Mouse (Mus musculus) cerebellum, adult 8-10 months (tissue): ENCODE data around the gene Ube2g2.
"Not testable (repeated sequence)": the region's sequence is repeated elsewhere in the genome, so short reads cannot be mapped to it uniquely, and the experiment has no call there.

Experiments
- DNase-seq: peaks from one replicate; pipeline ENCODE4 v3.0.0; 2022

Gene Ube2g2

DNA sequence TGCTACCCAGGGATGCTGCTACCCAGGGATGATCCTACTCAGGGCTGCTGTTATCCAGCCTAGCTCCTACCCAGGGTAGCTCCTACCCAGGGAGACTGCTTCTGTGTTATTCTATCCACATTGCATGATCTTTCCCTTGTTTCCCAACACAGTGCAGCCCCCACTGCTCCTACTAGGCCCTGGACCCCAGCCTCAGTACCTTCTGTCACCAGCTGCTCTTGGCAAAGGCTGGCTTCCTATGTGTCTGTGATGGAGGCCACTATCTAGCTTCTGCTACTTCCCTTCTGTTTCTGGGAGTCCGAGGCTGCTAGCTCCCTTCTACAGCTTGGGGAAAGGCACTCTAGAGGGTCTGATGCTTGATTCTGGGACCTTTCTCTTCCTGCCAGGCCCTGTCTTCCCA lies 25.4 kb downstream of the Ube2g2 start:
- no peak for DNase-seq

DNA sequence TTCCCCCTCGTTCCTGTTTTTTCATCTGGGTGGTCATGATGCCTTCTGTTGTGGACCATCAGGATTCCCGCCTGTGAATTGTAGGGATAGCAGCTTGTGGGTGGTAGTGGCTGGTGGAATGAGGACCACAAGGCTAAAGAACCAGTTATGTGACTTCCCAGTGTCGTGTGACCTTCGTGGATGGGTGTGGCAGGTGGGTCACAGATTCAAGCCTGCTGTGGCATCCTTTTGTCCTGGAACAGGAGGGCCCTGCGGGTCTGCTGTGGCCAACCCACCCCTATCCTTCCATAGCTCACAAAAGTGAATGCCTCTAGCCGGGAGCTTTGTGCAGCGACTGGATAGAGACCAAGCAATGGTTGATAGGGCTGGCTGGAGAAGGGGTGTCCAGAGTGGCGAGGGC lies 25.8 kb downstream of the Ube2g2 start:
- DNase-seq: no peak

DNA sequence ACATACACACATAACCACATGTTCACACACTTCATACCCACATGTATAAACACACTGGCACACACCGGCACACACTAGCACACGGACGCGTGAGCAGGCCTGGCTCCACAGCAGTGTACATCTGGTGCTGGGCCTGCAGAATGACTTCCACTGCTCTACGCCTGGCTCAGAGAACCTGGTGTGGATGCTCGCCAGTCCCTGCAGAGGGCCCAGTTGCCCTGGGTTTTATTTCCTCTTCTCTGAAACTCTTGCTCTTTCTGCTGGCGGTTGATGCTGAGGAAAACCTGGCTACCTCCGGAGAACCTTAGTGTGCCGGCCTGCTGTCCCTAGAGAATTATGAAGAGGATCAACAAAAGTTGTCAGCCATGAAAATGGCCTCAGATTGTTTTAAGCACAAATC lies 30.0 kb downstream of the Ube2g2 start:
- DNase-seq: no peak

DNA sequence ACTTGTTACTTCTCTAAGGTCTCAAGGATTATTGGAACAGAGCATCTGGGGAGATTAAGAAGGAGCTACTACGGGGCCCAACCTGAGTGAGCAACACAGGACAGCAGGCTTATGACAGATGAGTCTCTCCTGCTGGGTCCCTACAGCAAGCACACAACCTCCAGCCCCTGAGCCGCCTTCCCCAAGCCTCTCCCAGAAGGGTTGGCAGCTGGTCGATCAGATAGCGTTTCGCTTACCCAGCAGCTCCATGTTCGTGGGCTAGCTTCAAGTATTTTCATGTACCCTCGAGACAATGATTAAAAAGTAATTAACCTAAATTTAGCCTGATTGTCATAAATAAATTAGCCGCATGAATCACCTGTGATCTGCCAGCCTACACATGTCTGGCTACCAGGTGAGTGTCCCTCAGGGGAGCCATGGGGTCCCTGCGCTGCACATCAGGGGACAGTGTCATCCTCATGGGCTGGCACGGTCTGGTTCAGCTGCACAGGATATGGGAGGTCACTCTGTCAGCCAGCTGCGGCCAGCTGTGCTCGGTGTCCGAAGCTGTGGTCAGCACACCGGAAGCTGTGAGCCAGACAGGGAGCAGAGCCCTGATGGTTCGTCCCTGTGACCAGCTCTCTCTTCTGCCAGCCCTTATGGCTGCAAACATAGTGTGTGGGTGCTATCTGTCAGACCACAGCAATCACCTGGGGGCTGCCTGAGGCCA lies 36.4 kb downstream of the Ube2g2 start:
- DNase-seq: no peak

DNA sequence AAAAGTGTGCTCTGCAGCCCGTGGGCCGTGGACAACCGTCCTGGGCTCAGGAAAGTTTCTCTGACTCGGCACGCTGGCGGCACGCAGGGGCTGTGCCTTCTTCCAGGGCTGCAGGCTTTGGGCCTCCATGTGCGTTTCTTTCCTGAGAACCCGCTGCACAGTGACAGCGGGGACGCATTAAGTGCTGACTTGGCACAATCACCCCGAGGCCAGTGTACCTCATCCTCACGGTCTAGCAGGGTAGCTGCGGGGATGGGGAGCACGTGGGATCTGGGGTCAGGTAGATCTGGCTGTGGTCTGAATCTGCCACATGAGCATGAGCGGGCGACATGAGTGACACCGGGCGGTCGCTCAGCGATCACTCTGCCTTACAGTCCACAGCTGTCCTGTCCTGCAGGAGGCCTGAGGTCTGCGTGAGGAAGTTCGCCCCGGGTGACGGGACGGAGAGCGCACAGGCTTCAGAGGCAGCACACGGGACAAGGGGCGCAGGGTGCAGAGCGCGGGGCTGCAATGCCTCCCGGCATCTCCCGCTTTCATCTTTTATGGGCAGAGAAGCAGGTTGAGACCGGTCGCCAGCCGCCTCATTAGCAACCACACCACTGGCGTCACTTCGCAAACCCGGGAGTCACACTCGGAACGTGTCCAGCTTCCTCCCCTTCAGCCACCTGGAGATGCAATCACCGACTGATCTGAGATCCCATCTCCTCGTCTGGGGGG lies 42.0 kb downstream of the Ube2g2 start:
- DNase-seq: no peak

DNA sequence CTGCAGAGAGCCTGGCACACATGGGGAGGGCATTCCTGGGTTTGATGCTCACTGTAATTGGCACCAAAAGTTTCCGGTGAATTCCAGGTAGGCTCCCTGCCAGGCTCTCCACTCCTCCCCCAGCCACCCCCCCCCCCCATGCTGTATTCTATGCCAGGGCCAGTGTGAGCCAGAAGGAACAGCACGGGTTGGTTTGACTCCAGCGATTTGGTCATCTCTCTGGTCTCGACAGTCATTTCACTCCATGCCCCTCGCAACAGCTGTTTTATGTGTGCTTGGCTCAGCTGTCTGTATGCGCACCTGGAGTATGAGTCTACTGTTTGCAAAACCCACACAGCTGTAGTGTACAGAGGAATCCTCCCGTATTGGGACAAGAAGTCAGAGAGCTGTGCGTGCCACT lies 44.3 kb downstream of the Ube2g2 start:
- DNase-seq: no peak

DNA sequence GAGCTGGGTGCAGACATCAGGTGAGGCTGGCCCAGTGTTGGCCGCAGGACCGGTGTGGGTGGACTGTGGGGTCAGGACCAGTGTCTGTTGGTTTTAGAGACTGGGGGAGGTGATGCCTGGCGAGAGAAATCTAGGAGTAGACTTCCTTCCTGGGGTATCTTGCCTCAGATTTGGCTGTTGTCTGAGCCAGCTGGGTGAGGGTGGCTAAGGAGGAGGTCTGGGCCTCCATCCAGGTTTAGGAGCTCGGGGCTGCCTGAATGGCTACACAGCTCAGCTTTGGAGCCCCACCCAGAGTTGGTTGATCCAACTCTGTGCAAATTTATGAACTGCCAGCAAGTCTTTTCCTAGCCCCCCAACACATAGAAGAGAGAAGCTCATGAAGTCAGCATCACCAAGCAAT lies 45.3 kb downstream of the Ube2g2 start:
- DNase-seq: no peak

DNA sequence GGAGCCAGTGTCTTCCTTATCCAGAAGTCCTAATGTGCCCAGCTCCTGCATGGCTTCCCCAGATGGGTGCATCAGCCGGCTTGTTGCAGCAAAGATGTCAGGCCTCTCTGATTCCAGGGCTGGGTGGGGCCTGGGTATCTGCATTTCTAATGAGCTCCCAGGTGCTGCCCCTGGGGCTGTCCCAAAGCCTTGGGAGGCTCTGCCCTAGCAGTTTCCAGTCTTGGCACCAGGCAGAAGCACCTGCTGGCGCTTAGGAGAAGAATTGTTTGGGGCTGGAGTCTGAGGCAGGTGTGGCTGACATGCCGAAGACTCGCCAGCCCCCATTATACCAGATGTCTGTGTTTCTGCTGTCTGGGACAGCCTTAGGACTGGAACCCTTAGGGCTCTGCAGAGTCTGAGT lies 48.6 kb downstream of the Ube2g2 start:
- DNase-seq: no peak

DNA sequence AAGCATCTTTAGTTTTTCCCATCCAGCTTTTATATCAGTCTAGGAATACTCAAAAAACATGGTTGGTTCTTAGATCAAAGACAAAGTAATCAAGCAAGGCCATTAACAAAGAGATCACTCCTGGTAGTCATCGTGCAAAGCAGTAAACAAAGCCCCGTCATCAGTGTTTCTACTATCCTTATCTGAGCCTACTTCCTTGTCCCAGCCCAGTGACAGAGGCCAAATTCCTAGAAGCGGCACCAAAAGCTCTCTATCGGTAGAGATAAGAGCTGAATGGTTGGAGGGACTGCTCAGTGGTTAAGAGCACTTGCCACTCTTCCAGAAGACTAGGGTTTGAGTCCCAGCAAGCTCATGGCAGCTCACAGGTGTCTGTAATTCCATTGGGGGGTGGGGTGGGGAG lies 49.4 kb downstream of the Ube2g2 start:
- no peak for DNase-seq

DNA sequence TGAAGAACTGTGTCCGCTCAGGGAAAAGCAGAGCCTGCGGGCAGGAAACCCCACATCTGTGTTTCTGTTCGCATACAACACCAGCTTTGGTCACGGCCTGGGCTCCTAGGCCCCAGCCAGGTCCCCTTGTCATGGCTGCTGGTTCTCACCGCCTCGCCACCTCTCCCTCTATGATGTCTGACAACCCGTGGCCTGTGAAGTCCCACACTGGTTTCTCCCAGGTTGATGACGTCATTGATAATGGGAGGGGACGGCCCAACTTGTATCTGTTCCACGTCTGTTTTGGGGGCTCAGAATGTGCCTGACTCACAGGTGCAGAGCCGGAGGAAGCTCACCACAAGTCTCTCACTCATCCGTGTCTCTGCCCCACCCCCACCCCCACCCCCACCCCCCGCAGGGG lies 51.7 kb downstream of the Ube2g2 start:
- no peak for DNase-seq

DNA sequence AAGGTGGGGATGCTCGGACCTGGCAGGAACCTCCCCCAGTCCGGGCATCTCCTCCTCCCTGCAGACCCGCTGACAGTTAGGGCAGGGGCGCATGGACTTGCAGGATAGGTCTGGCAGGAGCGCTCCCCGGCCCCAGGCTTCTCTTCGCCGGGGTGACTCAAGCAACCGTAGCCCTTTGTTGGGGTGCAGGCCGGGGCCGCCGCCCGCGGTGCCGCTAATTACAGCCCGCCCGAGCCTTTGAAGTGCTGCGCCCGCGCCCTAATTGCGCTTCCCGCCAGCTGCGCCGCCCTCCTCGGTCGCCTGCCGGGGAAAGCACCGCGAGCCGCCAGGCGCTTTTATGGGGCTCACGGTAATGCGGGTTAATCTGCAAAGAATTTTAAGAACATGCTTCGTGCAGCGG lies 55.5 kb downstream of the Ube2g2 start:
- no peak for DNase-seq

DNA sequence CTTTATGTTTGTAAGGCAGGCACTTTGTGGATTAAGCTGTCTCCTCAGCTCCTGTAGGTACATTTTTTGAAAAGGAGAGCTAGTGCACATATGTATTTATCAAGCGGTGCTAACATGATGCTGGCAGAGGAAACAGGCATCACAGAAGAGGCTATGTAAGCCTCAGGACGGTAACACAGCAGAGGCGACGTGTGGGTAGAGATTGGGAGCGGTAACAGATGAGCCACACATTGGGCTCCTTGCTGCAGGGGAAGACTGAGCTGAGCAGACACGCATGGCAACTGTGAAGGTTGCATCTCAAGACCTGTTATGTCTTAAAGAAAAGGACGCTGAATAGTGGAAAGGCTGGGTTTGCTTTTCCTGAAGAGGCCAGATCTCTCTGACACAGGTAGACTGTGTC lies 60.9 kb downstream of the Ube2g2 start:
- DNase-seq: no peak

DNA sequence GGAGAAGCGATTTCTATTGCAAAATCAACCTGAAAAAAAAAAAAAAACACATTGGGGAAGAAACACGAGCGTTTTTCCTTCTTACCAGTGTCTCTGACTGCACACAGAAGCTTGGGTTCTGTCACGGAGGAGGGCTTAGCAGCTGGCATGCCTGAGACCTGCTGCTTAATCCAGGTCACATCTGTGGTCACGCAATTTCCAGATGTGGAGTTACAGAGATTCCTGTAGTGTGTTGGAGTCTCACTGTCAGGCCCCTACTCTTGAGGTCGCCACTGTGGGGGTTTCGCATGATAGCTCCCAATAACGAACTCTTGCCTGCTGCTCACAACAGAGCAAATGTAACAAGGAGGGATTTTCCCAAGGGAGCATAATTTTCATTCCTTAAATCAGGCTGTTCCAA lies 62.1 kb downstream of the Ube2g2 start:
- no peak for DNase-seq

DNA sequence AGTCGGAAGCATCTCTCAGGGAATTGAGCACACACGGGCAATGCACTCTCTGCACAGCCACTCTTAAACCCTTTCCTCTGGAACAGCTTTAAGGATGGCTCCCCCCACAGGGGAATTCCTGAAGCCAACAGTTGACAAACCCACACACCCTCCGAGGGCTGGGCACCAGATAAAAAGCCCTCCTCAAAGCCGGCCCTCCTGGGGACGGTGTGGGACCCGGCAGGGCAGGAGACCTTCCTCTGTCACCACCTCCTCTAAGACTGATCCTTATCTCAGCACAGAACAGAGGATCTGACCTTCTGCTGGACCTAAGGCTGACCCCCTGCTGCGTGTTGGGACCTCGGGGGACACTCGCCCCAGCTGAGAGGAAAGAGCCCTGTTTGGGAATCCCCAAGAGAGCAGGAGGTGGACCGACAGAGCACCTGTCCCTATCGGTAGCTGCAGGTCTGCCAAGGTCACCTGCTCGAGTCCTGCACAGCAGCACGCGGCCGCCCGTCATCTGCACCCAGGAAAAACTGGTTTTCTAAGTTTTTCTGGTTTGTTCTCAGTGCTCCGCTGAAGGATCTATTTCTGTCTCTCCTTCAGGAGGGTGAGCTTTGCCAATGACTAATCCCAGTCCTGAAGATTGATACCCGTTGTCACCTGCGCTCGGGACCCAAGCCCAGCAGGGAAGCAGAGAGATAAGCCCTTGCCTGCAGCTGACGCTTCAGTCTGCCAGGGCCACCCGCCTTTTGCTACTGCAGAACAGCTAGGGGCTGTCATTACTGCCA lies 64.0 kb downstream of the Ube2g2 start, which contains the start of gene Tspear:
Gene Tspear, plus strand, starts transcription at position 675 of the 770 bp plus-strand sequence.
- no peak for DNase-seq

DNA sequence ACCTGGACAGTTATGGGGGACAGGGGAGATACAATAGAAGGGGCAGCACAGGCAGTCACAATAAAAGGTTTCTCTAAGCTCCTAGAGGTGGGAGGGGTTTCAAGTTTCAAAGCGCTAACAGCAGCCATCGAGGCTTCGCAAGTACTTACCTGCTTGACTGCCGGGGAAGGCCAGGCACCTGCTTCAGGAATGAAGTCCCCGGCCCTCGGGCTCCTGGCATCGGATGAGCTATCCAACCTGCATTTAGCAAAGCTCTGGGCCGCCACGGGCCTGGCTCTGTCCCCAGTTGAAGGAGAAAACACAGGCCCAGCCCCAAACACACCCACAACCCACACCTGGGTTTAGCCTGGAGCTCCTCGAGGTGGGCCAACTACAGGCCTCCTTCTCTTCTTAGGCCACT lies 64.9 kb downstream of the Ube2g2 start:
- no peak for DNase-seq

DNA sequence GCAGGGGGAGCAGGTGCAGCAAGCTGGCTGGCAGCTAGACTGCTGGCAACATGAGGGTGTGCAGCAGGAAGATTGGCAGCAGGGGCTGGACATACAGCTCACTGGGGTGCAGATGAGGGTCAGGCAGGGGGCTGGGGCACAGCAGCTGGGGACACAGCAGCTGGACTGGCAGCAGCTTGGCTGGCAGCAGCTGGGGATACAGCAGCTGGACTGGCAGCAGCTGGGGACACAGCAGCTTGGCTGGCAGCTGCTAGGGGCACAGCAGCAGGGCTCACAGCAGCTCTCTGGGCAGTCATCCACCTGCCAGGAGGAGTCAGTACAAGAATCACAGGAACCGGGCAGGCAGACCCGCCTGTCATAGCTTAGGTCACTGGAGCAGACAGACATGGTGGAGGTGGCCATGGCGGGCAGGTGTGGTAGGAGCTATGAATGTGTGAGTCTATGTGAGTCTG lies 68.3 kb downstream of the Ube2g2 start, which contains the start of gene Gm19402:
Gene Gm19402, minus strand, starts transcription at position 402 of the 452 bp plus-strand sequence.
- DNase-seq: not testable (repeated sequence)
